Mouse (Mus musculus): ENCODE results near the gene Oser1. TPM values are rescaled to one million over a fixed set of nuclear protein-coding genes. Genes with fewer than 3 reads are reported as not detected.

Gene Oser1
- polyA plus RNA-seq, 1 experiment = 39.8 TPM

DNA sequence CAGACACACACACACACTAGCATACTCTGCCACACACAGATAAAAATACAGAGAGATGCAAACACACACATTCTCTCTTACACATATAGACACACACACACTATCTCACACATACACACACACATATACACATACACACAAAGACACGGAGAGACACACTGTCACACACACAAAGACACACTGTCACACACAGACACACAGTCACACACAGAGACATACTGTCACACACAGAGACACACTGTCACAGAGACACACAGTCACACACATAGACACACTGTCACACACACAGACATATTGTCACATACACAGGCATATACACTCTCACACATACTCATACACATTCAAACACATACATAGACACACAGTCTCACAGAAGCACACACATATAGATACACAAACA is 51.9 kb downstream of the Oser1 start:
- no peaks in the 10 kb centered on the region for H3K4me1 ChIP-seq (ENCODE audit: control insufficient read depth, insufficient read depth, low read length)
- TF ChIP-seq POLR2A (IDR thresholded peaks at IDR 0.05; ENCODE audit: low read depth, low read length) = no peak
- TF ChIP-seq CTCF (IDR thresholded peaks at IDR 0.05; ENCODE audit: borderline replicate concordance, insufficient read depth, low read length) = no peak
- no peak overlapping the region for H3K4me3 ChIP-seq (ENCODE audit: insufficient read depth, low read length)
- no peak overlapping the region for H3K27ac ChIP-seq (ENCODE audit: insufficient read depth, low read length)

GRCm38 (mm10) chr2:163370175-163370574 is 54.3 kb downstream of the Oser1 start:
- Histone ChIP-seq H3K4me1 (ENCODE audit: control insufficient read depth, insufficient read depth, low read length) (peaks cover 4% of the 10 kb centered on the region; the same call in 1 of the 2 replicates), H3K27ac (ENCODE audit: insufficient read depth, low read length) (peak overlapping the region; percentile 34; the same call in 1 of the 2 replicates), H3K4me3 (ENCODE audit: insufficient read depth, low read length) (no peak overlapping the region)
- TF ChIP-seq POLR2A (IDR thresholded peaks at IDR 0.05; ENCODE audit: low read depth, low read length) (no peak; the same call in 1 of the 2 replicates), CTCF (IDR thresholded peaks at IDR 0.05; ENCODE audit: borderline replicate concordance, insufficient read depth, low read length) (no peak)

DNA sequence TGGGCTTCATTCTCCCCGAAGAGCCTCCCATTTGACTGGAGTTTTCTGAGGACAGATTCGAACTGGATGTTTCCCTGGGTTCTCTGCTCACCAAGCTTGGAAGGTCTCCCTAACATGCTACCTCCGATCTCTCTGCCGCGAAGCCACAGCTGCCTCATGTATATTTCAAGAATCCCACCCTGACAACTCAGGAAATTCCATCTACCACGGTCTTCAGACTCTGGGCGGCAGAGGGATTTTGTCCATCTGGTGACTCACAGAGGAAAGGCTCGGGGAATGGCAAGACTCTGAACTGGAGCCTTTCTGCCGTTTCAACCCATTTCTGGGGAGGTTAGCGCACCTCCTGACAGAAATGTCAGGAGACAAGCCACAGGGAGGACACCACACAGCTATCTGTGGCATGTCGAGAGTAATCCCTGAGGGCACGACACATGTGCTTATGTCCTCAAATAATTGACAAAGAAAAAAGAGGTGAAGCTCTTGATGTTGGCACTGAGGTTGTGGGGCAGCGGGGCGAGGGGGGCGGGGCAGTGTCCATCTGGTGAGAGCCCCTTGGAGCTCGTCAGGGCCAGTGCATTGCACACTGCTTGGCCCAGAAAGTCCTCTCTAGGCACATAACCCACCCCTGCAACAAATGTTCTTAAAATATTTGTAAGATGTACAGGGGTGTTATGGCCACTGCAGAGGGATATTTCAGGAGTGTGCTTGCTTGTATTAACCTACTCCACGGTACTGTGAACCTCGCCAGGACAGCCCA is 59.5 kb downstream of the Oser1 start:
- H3K4me3 ChIP-seq (ENCODE audit: insufficient read depth, low read length) = no peak overlapping the region
- H3K4me1 ChIP-seq (ENCODE audit: control insufficient read depth, insufficient read depth, low read length) = peaks cover 13% of the 10 kb centered on the region
- TF ChIP-seq CTCF (IDR thresholded peaks at IDR 0.05; ENCODE audit: borderline replicate concordance, insufficient read depth, low read length) = no peak
- no peak for TF ChIP-seq POLR2A (IDR thresholded peaks at IDR 0.05; ENCODE audit: low read depth, low read length)
- peak overlapping the region; percentile 80 for H3K27ac ChIP-seq (ENCODE audit: insufficient read depth, low read length)

GRCm38 (mm10) chr2:163362940-163363921 is 61.3 kb downstream of the Oser1 start:
- Histone ChIP-seq H3K27ac (ENCODE audit: insufficient read depth, low read length) (no peak overlapping the region; the same call in 1 of the 2 replicates), H3K4me3 (ENCODE audit: insufficient read depth, low read length) (no peak overlapping the region), H3K4me1 (ENCODE audit: control insufficient read depth, insufficient read depth, low read length) (peaks cover 25% of the 10 kb centered on the region)
- TF ChIP-seq POLR2A (IDR thresholded peaks at IDR 0.05; ENCODE audit: low read depth, low read length) (no peak), CTCF (IDR thresholded peaks at IDR 0.05; ENCODE audit: borderline replicate concordance, insufficient read depth, low read length) (no peak)

DNA sequence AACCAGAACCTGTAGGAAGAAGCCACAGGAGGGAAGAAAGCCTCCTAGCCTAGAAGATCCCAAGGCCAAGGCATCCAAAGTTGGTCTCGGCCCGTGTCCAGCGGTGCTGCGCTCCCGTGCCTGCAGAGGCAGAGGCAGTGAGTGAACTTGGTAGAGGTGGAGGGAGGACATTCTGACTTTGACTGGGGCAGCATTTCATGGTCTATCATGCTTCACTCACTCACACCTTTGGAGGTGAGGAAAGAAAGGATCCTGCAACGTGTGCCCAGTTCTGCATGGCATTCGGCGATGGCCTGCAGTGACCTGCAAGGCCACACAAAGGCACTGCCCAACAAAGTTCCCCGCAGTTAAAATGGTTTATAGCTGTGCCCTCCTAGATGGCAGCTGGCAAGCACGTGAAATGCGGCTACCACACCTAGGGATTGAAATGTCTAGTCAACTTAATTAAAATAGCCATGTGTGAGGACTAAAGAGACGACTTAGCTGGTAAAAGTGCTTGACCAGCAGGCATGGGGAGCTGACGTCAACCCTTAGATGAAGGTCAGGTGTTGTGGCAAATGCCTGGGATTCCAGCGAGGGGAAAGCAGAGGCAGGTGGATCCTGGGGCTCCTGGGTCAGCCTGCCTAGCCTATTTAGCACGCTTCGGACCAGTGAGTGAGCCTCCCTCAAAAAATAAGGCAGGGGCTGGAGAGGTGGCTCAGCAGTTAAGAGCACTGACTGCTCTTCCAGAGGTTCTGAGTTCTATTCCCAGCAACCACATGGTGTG is 63.5 kb downstream of the Oser1 start:
- no peak overlapping the region for H3K27ac ChIP-seq (ENCODE audit: insufficient read depth, low read length)
- peaks cover 29% of the 10 kb centered on the region for H3K4me1 ChIP-seq (ENCODE audit: control insufficient read depth, insufficient read depth, low read length)
- TF ChIP-seq POLR2A (IDR thresholded peaks at IDR 0.05; ENCODE audit: low read depth, low read length) = no peak
- no peak for TF ChIP-seq CTCF (IDR thresholded peaks at IDR 0.05; ENCODE audit: borderline replicate concordance, insufficient read depth, low read length)
- H3K4me3 ChIP-seq (ENCODE audit: insufficient read depth, low read length) = no peak overlapping the region

DNA sequence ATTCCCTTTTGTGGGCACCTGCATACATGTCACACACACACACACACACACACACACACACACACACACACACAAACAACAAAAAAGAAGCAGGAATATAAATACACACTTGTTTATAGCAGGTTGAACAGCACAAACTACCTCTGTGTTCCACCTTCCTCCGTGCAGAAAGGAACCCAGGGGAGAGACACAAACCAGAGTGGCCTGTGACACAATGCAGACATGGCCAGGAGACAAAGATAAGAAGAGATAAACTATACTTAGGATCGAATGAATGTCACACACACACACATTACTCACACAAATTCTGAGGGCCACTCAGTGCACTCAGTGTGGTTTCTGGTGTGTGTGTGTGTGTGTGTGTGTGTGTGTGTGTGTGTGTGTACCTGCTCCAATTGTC is 65.2 kb downstream of the Oser1 start:
- no peak for TF ChIP-seq POLR2A (IDR thresholded peaks at IDR 0.05; ENCODE audit: low read depth, low read length)
- no peak for TF ChIP-seq CTCF (IDR thresholded peaks at IDR 0.05; ENCODE audit: borderline replicate concordance, insufficient read depth, low read length)
- Histone ChIP-seq H3K4me3 (ENCODE audit: insufficient read depth, low read length) (no peak overlapping the region), H3K27ac (ENCODE audit: insufficient read depth, low read length) (peak overlapping the region; percentile 92), H3K4me1 (ENCODE audit: control insufficient read depth, insufficient read depth, low read length) (peaks cover 21% of the 10 kb centered on the region)

- Histone ChIP-seq H3K4me3 (ENCODE audit: insufficient read depth, low read length) (no peak overlapping the region), H3K4me1 (ENCODE audit: control insufficient read depth, insufficient read depth, low read length) (peaks cover 18% of the 10 kb centered on the region), H3K27ac (ENCODE audit: insufficient read depth, low read length) (peak overlapping the region; percentile 92)
- TF ChIP-seq CTCF (IDR thresholded peaks at IDR 0.05; ENCODE audit: borderline replicate concordance, insufficient read depth, low read length) (no peak), POLR2A (IDR thresholded peaks at IDR 0.05; ENCODE audit: low read depth, low read length) (no peak)
These were observed 65.8 kb downstream of the Oser1 start for GRCm38 (mm10) chr2:163358662-163359061.

GRCm38 (mm10) chr2:163356113-163356840 is 68.2 kb downstream of the Oser1 start:
- peaks cover 19% of the 10 kb centered on the region for H3K4me1 ChIP-seq (ENCODE audit: control insufficient read depth, insufficient read depth, low read length)
- TF ChIP-seq CTCF (IDR thresholded peaks at IDR 0.05; ENCODE audit: borderline replicate concordance, insufficient read depth, low read length) (no peak), POLR2A (IDR thresholded peaks at IDR 0.05; ENCODE audit: low read depth, low read length) (no peak)
- no peak overlapping the region for H3K4me3 ChIP-seq (ENCODE audit: insufficient read depth, low read length)
- H3K27ac ChIP-seq (ENCODE audit: insufficient read depth, low read length) = no peak overlapping the region

Other genes starting within 250 kb of the Oser1 start
- gene Tox2, start 221.6 kb downstream of the Oser1 start, polyA plus RNA-seq (2011; ENCODE audit: insufficient read length, low read depth, missing spikeins) = not detected in 2 replicates
- gene Jph2, start 26.7 kb downstream of the Oser1 start, polyA plus RNA-seq (2011; ENCODE audit: insufficient read length, low read depth, missing spikeins) = 33.0 and 50.9 TPM in 2 replicates
- 0.86 TPM in 1 of 2 replicates, not detected in the other for gene Gdap1l1, start 13.8 kb upstream of the Oser1 start, polyA plus RNA-seq (2011; ENCODE audit: insufficient read length, low read depth, missing spikeins)
- 10.5 and 11.1 TPM in 2 replicates for gene Fitm2, start 47.9 kb upstream of the Oser1 start, polyA plus RNA-seq (2011; ENCODE audit: insufficient read length, low read depth, missing spikeins)
- gene R3hdml, start 67.6 kb upstream of the Oser1 start, polyA plus RNA-seq (2011; ENCODE audit: insufficient read length, low read depth, missing spikeins) = not detected in 2 replicates
- not detected in 2 replicates for gene Hnf4a, start 82.1 kb upstream of the Oser1 start, polyA plus RNA-seq (2011; ENCODE audit: insufficient read length, low read depth, missing spikeins)
- gene Ttpal, start 177.6 kb upstream of the Oser1 start, polyA plus RNA-seq (2011; ENCODE audit: insufficient read length, low read depth, missing spikeins) = 40.7 TPM in 2 replicates
- 262 and 294 TPM in 2 replicates for gene Serinc3, start 220.4 kb upstream of the Oser1 start, polyA plus RNA-seq (2011; ENCODE audit: insufficient read length, low read depth, missing spikeins)
- gene Pkig, start 233.7 kb upstream of the Oser1 start, polyA plus RNA-seq (2011; ENCODE audit: insufficient read length, low read depth, missing spikeins) = 33.6 and 39.7 TPM in 2 replicates